Mouse (Mus musculus) lung, adult 2 months (tissue): Measurements from ENCODE around the gene Lrfn5.

Source experiments
- CTCF ChIP-seq: fragments of 200-500 bp; IDR thresholded peaks from 2 replicates; pipeline ENCODE4 v1.5.1; 2011; ENCODE audit warnings: mild to moderate bottlenecking, low read length, control low read depth; ENCODE audit not compliant: insufficient read depth
- POLR2A ChIP-seq: fragments of 200-500 bp; IDR thresholded peaks from 2 replicates; pipeline ENCODE4 v1.6.1; 2011; ENCODE audit warnings: low read depth, mild to moderate bottlenecking, control low read depth, low read length, borderline replicate concordance; ENCODE audit errors: extremely low read depth

DNA sequence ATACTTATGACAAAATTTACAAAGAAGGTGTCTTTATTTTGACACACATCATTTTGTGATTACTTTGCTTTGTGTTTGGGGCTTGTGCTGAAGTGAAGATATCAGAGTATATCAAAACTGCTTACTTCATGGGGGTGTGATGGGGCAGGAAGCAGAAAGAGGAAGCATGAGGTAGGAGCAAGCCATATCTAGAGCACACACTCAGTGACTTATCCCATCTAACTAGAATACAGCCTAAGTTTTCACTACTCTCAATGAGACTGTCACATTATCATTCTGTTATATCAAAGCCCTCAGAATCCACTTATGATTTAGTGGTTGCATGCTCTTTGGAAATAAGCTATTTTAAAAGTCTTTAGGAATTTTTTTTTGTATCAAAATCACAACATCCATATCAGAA lies 77.4 kb downstream of the Lrfn5 start:
- TF ChIP-seq CTCF (no peak), POLR2A (no peak)
